Mouse (Mus musculus) spleen, postnatal 4 days (tissue): ENCODE measurements around the gene Nipa2.

Source experiments
- DNase-seq, 2 experiments: peaks; one replicate each; pipeline ENCODE4 v3.0.0; 2022; ENCODE audit warnings: low spot score in 2 of 2

Nipa2 gene

GRCm38 (mm10) chr7:55962004-55962908, at the start of gene Nipa2:
Gene Nipa2, minus strand, starts transcription at chr7:55962476.
- peak; percentile 94 to 98 for DNase-seq

GRCm38 (mm10) chr7:56011018-56011333, 48.7 kb upstream of the Nipa2 start:
- DNase-seq, result no peak

- DNase-seq, result no peak
These were observed 48.2 kb upstream of the Nipa2 start for GRCm38 (mm10) chr7:56010318-56011017.

- no peak for DNase-seq
These were observed 36.7 kb upstream of the Nipa2 start for GRCm38 (mm10) chr7:55998997-55999396.

GRCm38 (mm10) chr7:55995013-55995412, 32.7 kb upstream of the Nipa2 start:
- no peak for DNase-seq

- DNase-seq, result no peak
These were observed 29.6 kb upstream of the Nipa2 start for GRCm38 (mm10) chr7:55991858-55992257.

- DNase-seq, result no peak
These were observed 28.9 kb upstream of the Nipa2 start for GRCm38 (mm10) chr7:55991129-55991528.

- peak; percentile 82 to 93 for DNase-seq
These were observed 24.4 kb upstream of the Nipa2 start for GRCm38 (mm10) chr7:55986526-55987214.

- no peak for DNase-seq
These were observed 22.5 kb upstream of the Nipa2 start for GRCm38 (mm10) chr7:55984754-55985153.

GRCm38 (mm10) chr7:55983107-55983506, 20.8 kb upstream of the Nipa2 start:
- no peak for DNase-seq

GRCm38 (mm10) chr7:55982010-55982700, 19.9 kb upstream of the Nipa2 start:
- no peak for DNase-seq

GRCm38 (mm10) chr7:55981511-55981910, 19.2 kb upstream of the Nipa2 start:
- no peak for DNase-seq

GRCm38 (mm10) chr7:55974429-55974828, 12.2 kb upstream of the Nipa2 start:
- DNase-seq, result no peak

- DNase-seq, result peak in 1 of 2 experiments; percentile 50
These were observed 7.1 kb upstream of the Nipa2 start for GRCm38 (mm10) chr7:55969415-55969814.

- peak; percentile 75 to 77 for DNase-seq
These were observed 6.1 kb upstream of the Nipa2 start for GRCm38 (mm10) chr7:55968258-55968901.

- no peak for DNase-seq
These were observed 4.7 kb upstream of the Nipa2 start for GRCm38 (mm10) chr7:55966866-55967460.

- DNase-seq, result no peak
These were observed 1.8 kb downstream of the Nipa2 start for GRCm38 (mm10) chr7:55960506-55960905.

- peak in 1 of 2 experiments; percentile 12 for DNase-seq
These were observed 2.5 kb downstream of the Nipa2 start for GRCm38 (mm10) chr7:55959801-55960200.

GRCm38 (mm10) chr7:55957916-55958315, 4.4 kb downstream of the Nipa2 start:
- DNase-seq, result no peak

GRCm38 (mm10) chr7:55957178-55957577, 5.1 kb downstream of the Nipa2 start:
- DNase-seq, result no peak

- DNase-seq, result no peak
These were observed 6.2 kb downstream of the Nipa2 start for GRCm38 (mm10) chr7:55956054-55956453.
